Mouse (Mus musculus): ENCODE measurements at regions not wholly inside any gene's neighbourhood (a gene's known extent, or its start where the extent isn't known, plus 50 kb on each side); places are given as distances from the start of the nearest gene placed in this dataset.

GRCm38 (mm10) chr2:28299346-28299745, 106.6 kb downstream of the Olfm1 start:
- Histone ChIP-seq H3K36me3 (ENCODE audit: control insufficient read depth, insufficient read depth, low read length) (no peaks in the 10 kb centered on the region), H3K27ac (replicated peaks; ENCODE audit: insufficient read depth, low read depth, low read length) (no peak overlapping the region), H3K9ac (ENCODE audit: low read depth, low read length) (no peak overlapping the region), H3K79me2 (ENCODE audit: control insufficient read depth, insufficient read depth, low read length) (no peaks in the 10 kb centered on the region), H3K27me3 (ENCODE audit: control insufficient read depth, insufficient read depth, low read length) (no peaks in the 10 kb centered on the region), H3K4me3 (ENCODE audit: insufficient read depth, low read depth, low read length) (no peak overlapping the region), H3K4me1 (ENCODE audit: control insufficient read depth, insufficient read depth, low read length) (no peaks in the 10 kb centered on the region)
- WGBS = 82% methylated on average over 2 of the region's 2 CpGs
- TF ChIP-seq POLR2A (IDR thresholded peaks at IDR 0.05; ENCODE audit: extremely low read depth, insufficient read depth, low read length) = no peak
- no peak for TF ChIP-seq CTCF (IDR thresholded peaks at IDR 0.05; ENCODE audit: low read depth, low read length)
- no peak for DNase-seq (ENCODE audit: extremely low read depth, low read depth, low spot score)

- Histone ChIP-seq H3K4me3 (ENCODE audit: insufficient read depth, low read depth, low read length) (no peak overlapping the region), H3K4me1 (ENCODE audit: control insufficient read depth, insufficient read depth, low read length) (no peaks in the 10 kb centered on the region), H3K27ac (replicated peaks; ENCODE audit: insufficient read depth, low read depth, low read length) (no peak overlapping the region), H3K79me2 (ENCODE audit: control insufficient read depth, insufficient read depth, low read length) (no peaks in the 10 kb centered on the region), H3K9ac (ENCODE audit: low read depth, low read length) (no peak overlapping the region), H3K27me3 (ENCODE audit: control insufficient read depth, insufficient read depth, low read length) (no peaks in the 10 kb centered on the region), H3K36me3 (ENCODE audit: control insufficient read depth, insufficient read depth, low read length) (no peaks in the 10 kb centered on the region)
- TF ChIP-seq CTCF (IDR thresholded peaks at IDR 0.05; ENCODE audit: low read depth, low read length) = no peak
- TF ChIP-seq POLR2A (IDR thresholded peaks at IDR 0.05; ENCODE audit: extremely low read depth, insufficient read depth, low read length) = no peak
- no peak for DNase-seq (ENCODE audit: extremely low read depth, low read depth, low spot score)
- WGBS = 61% methylated on average over 4 of the region's 4 CpGs
Measured at GRCm38 (mm10) chr2:28301313-28301712, 108.5 kb downstream of the Olfm1 start.

GRCm38 (mm10) chr2:28303936-28304335, 111.1 kb downstream of the Olfm1 start:
- Histone ChIP-seq H3K4me3 (ENCODE audit: insufficient read depth, low read depth, low read length) (no peak overlapping the region), H3K36me3 (ENCODE audit: control insufficient read depth, insufficient read depth, low read length) (no peaks in the 10 kb centered on the region), H3K9ac (ENCODE audit: low read depth, low read length) (no peak overlapping the region), H3K27ac (replicated peaks; ENCODE audit: insufficient read depth, low read depth, low read length) (no peak overlapping the region), H3K79me2 (ENCODE audit: control insufficient read depth, insufficient read depth, low read length) (no peaks in the 10 kb centered on the region), H3K27me3 (ENCODE audit: control insufficient read depth, insufficient read depth, low read length) (no peaks in the 10 kb centered on the region), H3K4me1 (ENCODE audit: control insufficient read depth, insufficient read depth, low read length) (no peaks in the 10 kb centered on the region)
- TF ChIP-seq POLR2A (IDR thresholded peaks at IDR 0.05; ENCODE audit: extremely low read depth, insufficient read depth, low read length) (no peak), CTCF (IDR thresholded peaks at IDR 0.05; ENCODE audit: low read depth, low read length) (no peak)
- no peak for DNase-seq (ENCODE audit: extremely low read depth, low read depth, low spot score)
- 85% methylated on average over 5 of the region's 5 CpGs for WGBS

- no peak for TF ChIP-seq POLR2A (IDR thresholded peaks at IDR 0.05; ENCODE audit: extremely low read depth, insufficient read depth, low read length)
- TF ChIP-seq CTCF (IDR thresholded peaks at IDR 0.05; ENCODE audit: low read depth, low read length) = peak; percentile 73
- Histone ChIP-seq H3K79me2 (ENCODE audit: control insufficient read depth, insufficient read depth, low read length) (no peaks in the 10 kb centered on the region), H3K36me3 (ENCODE audit: control insufficient read depth, insufficient read depth, low read length) (no peaks in the 10 kb centered on the region), H3K27me3 (ENCODE audit: control insufficient read depth, insufficient read depth, low read length) (no peaks in the 10 kb centered on the region), H3K4me1 (ENCODE audit: control insufficient read depth, insufficient read depth, low read length) (no peaks in the 10 kb centered on the region), H3K9ac (ENCODE audit: low read depth, low read length) (no peak overlapping the region), H3K4me3 (ENCODE audit: insufficient read depth, low read depth, low read length) (no peak overlapping the region), H3K27ac (replicated peaks; ENCODE audit: insufficient read depth, low read depth, low read length) (no peak overlapping the region)
- WGBS = 18% methylated on average over 3 of the region's 3 CpGs
- peak; percentile 2 for DNase-seq (ENCODE audit: extremely low read depth, low read depth, low spot score)
Measured at GRCm38 (mm10) chr2:28304712-28305111, 111.9 kb downstream of the Olfm1 start.

- DNase-seq (ENCODE audit: extremely low read depth, low read depth, low spot score) = no peak
- H3K36me3 ChIP-seq (ENCODE audit: control insufficient read depth, insufficient read depth, low read length) = no peaks in the 10 kb centered on the region
- no peak overlapping the region for H3K9ac ChIP-seq (ENCODE audit: low read depth, low read length)
- H3K79me2 ChIP-seq (ENCODE audit: control insufficient read depth, insufficient read depth, low read length) = no peaks in the 10 kb centered on the region
- H3K4me1 ChIP-seq (ENCODE audit: control insufficient read depth, insufficient read depth, low read length) = no peaks in the 10 kb centered on the region
- no peak overlapping the region for H3K4me3 ChIP-seq (ENCODE audit: insufficient read depth, low read depth, low read length)
- 94% methylated on average over 5 of the region's 5 CpGs for WGBS
- TF ChIP-seq CTCF (IDR thresholded peaks at IDR 0.05; ENCODE audit: low read depth, low read length) = no peak
- TF ChIP-seq POLR2A (IDR thresholded peaks at IDR 0.05; ENCODE audit: extremely low read depth, insufficient read depth, low read length) = no peak
- H3K27ac ChIP-seq (replicated peaks; ENCODE audit: insufficient read depth, low read depth, low read length) = no peak overlapping the region
- no peaks in the 10 kb centered on the region for H3K27me3 ChIP-seq (ENCODE audit: control insufficient read depth, insufficient read depth, low read length)
Measured at GRCm38 (mm10) chr2:28309122-28309521, 116.3 kb downstream of the Olfm1 start.

GRCm38 (mm10) chr2:28312212-28312611, 119.4 kb downstream of the Olfm1 start:
- 86% methylated on average over 6 of the region's 6 CpGs for WGBS
- no peak for DNase-seq (ENCODE audit: extremely low read depth, low read depth, low spot score)
- H3K36me3 ChIP-seq (ENCODE audit: control insufficient read depth, insufficient read depth, low read length) = no peaks in the 10 kb centered on the region
- H3K27me3 ChIP-seq (ENCODE audit: control insufficient read depth, insufficient read depth, low read length) = no peaks in the 10 kb centered on the region
- no peaks in the 10 kb centered on the region for H3K4me1 ChIP-seq (ENCODE audit: control insufficient read depth, insufficient read depth, low read length)
- no peak overlapping the region for H3K9ac ChIP-seq (ENCODE audit: low read depth, low read length)
- TF ChIP-seq CTCF (IDR thresholded peaks at IDR 0.05; ENCODE audit: low read depth, low read length) (no peak), POLR2A (IDR thresholded peaks at IDR 0.05; ENCODE audit: extremely low read depth, insufficient read depth, low read length) (no peak)
- H3K4me3 ChIP-seq (ENCODE audit: insufficient read depth, low read depth, low read length) = no peak overlapping the region
- H3K27ac ChIP-seq (replicated peaks; ENCODE audit: insufficient read depth, low read depth, low read length) = no peak overlapping the region
- H3K79me2 ChIP-seq (ENCODE audit: control insufficient read depth, insufficient read depth, low read length) = no peaks in the 10 kb centered on the region

Measured in liver, adult 2 months (tissue).